Mouse (Mus musculus) kidney, adult 8-10 months (tissue): ENCODE data around the gene Mad2l2.
"Not testable (repeated sequence)": the region's sequence is repeated elsewhere in the genome, so short reads cannot be mapped to it uniquely, and the experiment has no call there.

Experiments
- DNase-seq, 2 experiments: peaks; one replicate each; pipeline ENCODE4 v3.0.0; 2022

Gene Mad2l2

GRCm38 (mm10) chr4:148176603-148177002 is 46.4 kb downstream of the Mad2l2 start:
- DNase-seq: not testable (repeated sequence)

DNA sequence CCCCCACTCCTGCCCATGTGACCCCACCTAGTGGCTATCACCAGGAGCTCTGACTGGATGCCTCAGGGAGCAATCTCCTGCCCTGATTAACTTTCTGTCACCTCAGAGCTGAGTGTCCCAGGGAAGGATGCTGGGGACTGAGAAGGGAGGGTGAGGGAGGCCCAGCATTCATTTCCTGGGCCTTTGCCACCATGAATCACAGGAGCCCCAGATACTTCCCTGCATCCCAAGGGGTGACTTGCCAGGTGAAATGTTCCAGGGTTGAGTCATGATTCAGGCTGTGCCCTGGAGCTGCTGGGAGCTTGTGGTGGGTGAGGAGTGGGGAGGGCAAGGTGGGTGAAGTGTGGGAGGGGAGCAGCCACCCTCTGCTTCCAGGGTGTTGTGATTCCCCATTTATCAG is 47.5 kb downstream of the Mad2l2 start:
- DNase-seq: no peak

DNA sequence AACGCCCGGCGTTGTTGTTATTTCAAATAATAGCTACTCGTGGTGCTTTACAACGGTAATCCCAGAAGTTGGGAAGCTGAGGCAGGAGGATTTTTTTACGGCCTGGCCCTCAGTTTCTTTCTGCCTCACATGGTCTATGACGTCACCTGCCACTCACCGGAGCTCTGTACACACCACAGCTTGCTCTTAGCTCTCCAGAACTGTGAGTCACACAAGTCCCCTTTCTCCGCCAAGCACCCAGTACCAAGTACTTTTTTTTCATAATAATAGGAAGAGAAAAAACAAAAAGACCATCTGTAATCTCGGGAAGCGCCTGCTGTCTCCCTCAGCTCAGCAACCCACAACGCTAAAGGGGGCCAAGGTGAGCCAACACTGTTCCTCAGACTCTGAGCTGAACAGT is 51.3 kb downstream of the Mad2l2 start:
- DNase-seq: no peak

DNA sequence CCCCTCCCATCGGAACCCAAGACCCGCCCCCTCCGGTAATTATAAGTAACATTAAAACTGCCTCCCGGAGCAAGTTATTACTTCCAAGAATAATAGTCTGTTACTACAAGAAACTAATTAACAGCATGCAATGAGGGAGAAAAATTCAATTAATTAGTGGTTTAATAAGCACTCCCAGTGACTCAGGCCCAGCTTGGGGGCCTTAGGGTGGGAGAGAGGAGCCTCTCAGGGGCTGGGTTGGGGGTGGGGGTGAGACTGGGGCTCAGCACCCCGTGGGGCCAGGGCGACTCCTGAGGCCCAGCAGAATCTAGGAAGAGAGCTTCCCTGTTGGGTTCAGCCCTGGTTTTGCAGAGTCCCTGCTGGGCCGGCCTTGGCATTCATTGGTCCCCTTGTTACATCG is 52.2 kb downstream of the Mad2l2 start:
- no peak for DNase-seq

DNA sequence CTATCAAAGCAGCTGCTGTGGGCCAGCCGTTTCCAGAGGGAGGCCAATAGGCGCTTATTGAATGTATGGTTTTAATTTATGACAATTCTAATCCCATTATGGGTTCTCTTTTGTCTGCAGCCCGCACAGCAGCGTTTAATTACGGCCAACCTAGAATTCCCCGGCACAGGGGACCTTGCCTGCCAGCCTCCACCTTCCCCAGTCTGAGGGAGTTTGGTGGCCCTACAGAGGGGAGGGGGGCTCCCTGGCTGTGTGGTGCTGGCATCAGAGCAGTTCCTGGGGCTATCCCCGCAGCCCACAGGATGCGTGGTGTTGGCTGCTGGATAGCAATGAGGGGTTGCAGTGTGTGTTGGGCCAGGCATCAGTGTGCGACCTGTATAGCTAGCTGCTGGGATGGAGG is 54.4 kb downstream of the Mad2l2 start:
- DNase-seq: no peak

GRCm38 (mm10) chr4:148185819-148186218 is 55.6 kb downstream of the Mad2l2 start:
- DNase-seq: no peak

- not testable (repeated sequence) for DNase-seq
Measured at GRCm38 (mm10) chr4:148188767-148189166, 58.6 kb downstream of the Mad2l2 start.

DNA sequence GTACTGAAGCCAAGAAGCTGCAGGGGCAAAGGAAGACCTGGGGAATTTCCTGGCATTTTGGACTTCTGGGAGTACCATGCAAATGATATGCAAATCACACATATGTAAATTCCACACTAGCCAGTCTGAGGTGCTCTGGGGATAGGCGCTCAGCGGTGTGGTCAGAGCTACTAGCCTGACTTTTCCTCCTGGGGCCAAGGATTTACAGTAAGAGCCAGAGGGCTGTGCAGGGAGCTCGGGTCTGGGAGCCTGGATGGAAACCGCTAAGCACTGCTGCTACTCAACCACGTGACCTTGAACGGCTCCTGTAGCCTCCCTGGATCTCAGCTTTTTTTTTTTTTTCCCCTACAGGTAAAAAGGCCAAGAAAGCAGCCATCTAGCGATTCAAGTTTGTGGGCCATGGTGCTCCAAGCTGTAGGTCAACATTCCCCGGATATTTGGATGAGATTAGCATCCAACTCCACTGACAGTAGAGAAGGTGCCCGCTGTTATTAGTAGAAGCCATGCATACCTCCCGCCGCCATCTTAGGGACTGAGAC is 62.6 kb downstream of the Mad2l2 start:
- DNase-seq: peak in 1 of 2 experiments; percentile 18

- DNase-seq: no peak
Measured at GRCm38 (mm10) chr4:148194400-148194799, 64.2 kb downstream of the Mad2l2 start.
